Comparison of ENCODE assay signal across 8 mouse cellular contexts in the genomic region with DNA sequence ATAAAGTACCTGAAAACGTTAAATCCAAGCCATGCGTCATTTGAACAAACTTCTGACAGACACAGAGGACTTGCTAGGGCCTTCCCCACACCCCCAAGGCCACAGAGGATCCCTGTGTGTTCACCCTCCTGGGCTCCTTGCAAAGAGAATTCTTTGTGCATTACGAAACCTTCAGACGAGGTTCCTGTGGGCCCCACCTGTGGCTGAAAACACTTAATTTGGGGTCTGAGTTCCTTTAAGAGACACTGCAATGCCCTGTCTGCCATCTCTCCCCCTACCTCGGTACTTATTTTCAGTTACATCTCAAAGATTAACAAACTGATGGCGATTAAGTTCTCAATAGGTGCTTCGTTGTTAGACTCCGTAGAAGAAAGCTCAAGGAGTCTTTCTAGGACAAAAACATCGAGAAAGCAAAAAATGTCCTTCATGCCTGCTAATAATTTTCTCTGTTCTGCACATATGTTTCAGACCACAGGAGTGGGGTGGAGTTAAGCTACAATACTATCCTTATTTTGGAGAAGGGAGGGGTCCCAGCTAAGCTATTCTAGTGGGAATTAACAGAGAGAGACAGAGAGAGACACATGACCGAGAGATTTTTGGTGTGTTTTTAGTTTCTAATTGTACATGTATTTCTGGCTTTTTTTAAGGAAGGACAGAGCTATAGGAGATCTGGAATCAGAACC.
DNase-seq lines count a peak whose midpoint lies in the region; ATAC-seq and TF ChIP-seq lines count a peak whose summit lies in the region.

No protein-coding gene starts in this region.

- no peak overlapping the region for H3K27ac ChIP-seq in forebrain, postnatal 0 days (ENCODE audit: low read depth, low read length)
- no peak overlapping the region for H3K27ac ChIP-seq in liver, embryonic 16.5 days (ENCODE audit: low read length)

- H3K9ac ChIP-seq in forebrain, postnatal 0 days: peak overlapping the region; percentile 40; the same call in 1 of the 2 replicates
- no peak overlapping the region for H3K9ac ChIP-seq in liver, embryonic 16.5 days (ENCODE audit: low read depth, low read length)

- H3K36me3 ChIP-seq in forebrain, postnatal 0 days (ENCODE audit: insufficient read depth): no peaks in the 10 kb centered on the region
- H3K36me3 ChIP-seq in liver, embryonic 16.5 days (ENCODE audit: control insufficient read depth, insufficient read depth): no peaks in the 10 kb centered on the region

- DNase-seq in cerebellum, postnatal 14 days: peak; percentile 6
- no peak for DNase-seq in cerebellum, adult 18-20 months
- DNase-seq in 3T3-L1 (ENCODE audit: low read depth, low spot score): peak; percentile 75
- DNase-seq in forebrain, postnatal 0 days: no peak
- DNase-seq in spleen, adult 12 weeks (ENCODE audit: low spot score): no peak
- DNase-seq in right cerebral cortex, postnatal 10 days (ENCODE audit: low spot score in 2 of 2): no peak
- DNase-seq in thymus, postnatal 36 days: no peak

- peak overlapping the region; percentile 33 for H3K4me3 ChIP-seq in forebrain, postnatal 0 days (ENCODE audit: low read depth, low read length)
- peak overlapping the region; percentile 21; the same call in 1 of the 2 replicates for H3K4me3 ChIP-seq in liver, embryonic 16.5 days (ENCODE audit: low read depth, low read length)

- H3K27me3 ChIP-seq in forebrain, postnatal 0 days (ENCODE audit: insufficient read depth, low read length): no peaks in the 10 kb centered on the region
- no peaks in the 10 kb centered on the region for H3K27me3 ChIP-seq in liver, embryonic 16.5 days (ENCODE audit: control insufficient read depth, insufficient read depth, low read depth, low read length)

- 17% methylated on average over 10 of the region's 10 CpGs for WGBS in forebrain, postnatal 0 days
- WGBS in liver, embryonic 16.5 days (ENCODE audit: insufficient replicate concordance): 10% methylated on average over 10 of the region's 10 CpGs

- no peak for TF ChIP-seq CTCF in forebrain, postnatal 0 days (IDR thresholded peaks at IDR 0.05; ENCODE audit: low read depth)

- no peak for ATAC-seq in forebrain, postnatal 0 days
- ATAC-seq in liver, embryonic 16.5 days (ENCODE audit: low read depth): no peak

- H3K4me2 ChIP-seq in forebrain, postnatal 0 days (ENCODE audit: low read depth): peak overlapping the region; percentile 80
- peak overlapping the region; percentile 37 for H3K4me2 ChIP-seq in liver, embryonic 16.5 days (ENCODE audit: low read depth, low read length)

- no peaks in the 10 kb centered on the region for H3K9me3 ChIP-seq in forebrain, postnatal 0 days (ENCODE audit: low read length)
- no peaks in the 10 kb centered on the region for H3K9me3 ChIP-seq in liver, embryonic 16.5 days (replicated peaks; ENCODE audit: control insufficient read depth, low read length)

- peaks cover 20% of the 10 kb centered on the region for H3K4me1 ChIP-seq in forebrain, postnatal 0 days (ENCODE audit: insufficient read depth)
- peaks cover 9% of the 10 kb centered on the region for H3K4me1 ChIP-seq in liver, embryonic 16.5 days (ENCODE audit: control insufficient read depth, low read depth, low read length)

Comparison
In these comparisons a context has a peak if more than half of its experiments do, and no peak if none do; other contexts are left out.
1. DNase-seq: peak in cerebellum, postnatal 14 days (2 of 2) and 3T3-L1 (single experiment); none in cerebellum, adult 18-20 months (0 of 2), forebrain, postnatal 0 days (single experiment), spleen, adult 12 weeks (single experiment), right cerebral cortex, postnatal 10 days (0 of 2) and thymus, postnatal 36 days (0 of 2).